Mouse (Mus musculus): ENCODE results near the gene Otog.

GRCm38 (mm10) chr7:46276156-46276555, 35.4 kb downstream of the Otog start:
- no peak for TF ChIP-seq CTCF (IDR thresholded peaks at IDR 0.05; ENCODE audit: low read depth)
- TF ChIP-seq EP300 (IDR thresholded peaks at IDR 0.05; ENCODE audit: low read depth): no peak

All from liver, postnatal 0 days (tissue).